Mouse (Mus musculus) sigmoid colon, adult 10 weeks (tissue): ENCODE measurements around the gene Gm20792. TPM values are rescaled to one million over a fixed set of nuclear protein-coding genes. Genes with fewer than 3 reads are reported as not detected.

ENCODE experiments used
- polyA plus RNA-seq: library from polyadenylated mRNA; stranded (reverse); fragments of 350-450 nt; fragmentation: Illumina TruSeq; extraction: RNeasy Lipid Tissue Mini Kit (QIAGEN cat#74804); gene quantifications from one replicate; pipeline ENCODE4 v1.2.3, GENCODE M21; 2014; ENCODE audit warnings: low read depth, low replicate concordance

The Gm20792 gene
- not detected for polyA plus RNA-seq

DNA sequence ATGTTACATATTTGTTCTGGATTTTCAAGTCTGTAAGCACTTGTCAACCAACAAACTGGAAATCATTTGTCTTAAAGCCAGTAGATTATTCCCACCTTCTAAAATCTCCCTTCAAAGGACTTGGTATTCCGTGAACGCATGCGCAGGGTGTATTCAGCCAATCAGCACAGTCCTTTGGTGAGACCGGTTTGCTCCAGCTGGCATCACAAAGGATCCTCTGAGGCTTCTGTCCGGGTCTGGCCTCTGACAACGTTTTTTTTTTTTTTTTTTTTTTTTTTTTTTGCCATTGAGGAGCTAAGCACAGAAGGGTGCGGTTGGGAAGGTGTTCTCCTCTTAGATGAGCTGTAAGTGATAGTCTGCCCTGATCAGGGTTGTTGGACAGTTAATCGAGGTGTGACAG is at the start of gene Gm20792:
Gm20792 (plus strand) TSS at position 301 of the 400 bp plus-strand sequence.

